Mouse (Mus musculus) cortical plate, adult 2 months (tissue): ENCODE measurements around the gene Zfp995.
"Not testable (repeated sequence)": the region's sequence is repeated elsewhere in the genome, so short reads cannot be mapped to it uniquely, and the experiment has no call there.

Experiments
- CTCF ChIP-seq: fragments of 200-500 bp; IDR thresholded peaks from 2 replicates; pipeline ENCODE4 v1.5.1; 2011; ENCODE audit warnings: mild to moderate bottlenecking, control low read depth, low read length; ENCODE audit not compliant: insufficient read depth; ENCODE audit errors: extremely low read depth
- POLR2A ChIP-seq: fragments of 200-500 bp; IDR thresholded peaks from 2 replicates; pipeline ENCODE4 v1.6.1; 2011; ENCODE audit warnings: mild to moderate bottlenecking, low read length, control low read depth; ENCODE audit not compliant: insufficient read depth; ENCODE audit errors: extremely low read depth

DNA sequence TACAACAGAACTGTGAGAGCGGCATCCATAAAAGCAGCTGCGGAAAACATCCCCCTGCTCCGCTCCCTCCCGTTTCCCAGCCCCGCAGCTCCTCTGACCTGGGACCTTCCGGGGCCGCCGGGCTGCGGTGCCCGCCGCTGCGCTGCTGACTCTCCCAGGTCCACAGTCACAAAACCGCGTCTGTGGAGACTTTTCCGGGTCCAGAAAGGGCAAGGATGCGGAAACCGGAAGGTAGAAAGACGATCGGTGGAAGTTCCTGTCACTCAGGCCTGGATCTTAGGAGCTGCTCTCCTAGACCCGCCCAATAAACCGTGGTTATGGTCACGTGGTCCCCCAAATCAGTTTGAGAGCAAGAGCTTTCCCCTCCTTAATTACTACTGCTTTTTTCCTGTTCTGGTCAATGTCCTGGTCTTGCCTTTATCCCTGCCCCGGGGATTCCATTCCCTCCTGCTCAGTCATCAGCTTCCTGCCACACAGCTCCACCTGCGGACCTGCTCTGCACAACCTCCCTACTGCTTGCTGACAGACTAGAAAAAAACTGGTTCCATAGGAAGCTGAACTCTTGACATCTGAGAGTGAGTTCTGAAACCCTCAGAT is at the start of gene Zfp995:
- TF ChIP-seq POLR2A, CTCF: not testable (repeated sequence)
